Mouse (Mus musculus) layer of hippocampus, postnatal 10 days (tissue): ENCODE results near the gene Tox2. TPM values are rescaled to one million over a fixed set of nuclear protein-coding genes. Genes with fewer than 3 reads are reported as not detected.
A peak's percentile ranks its signal among the peaks of the same experiment; 100 is the strongest.

ENCODE experiments used
- DNase-seq, 2 experiments: peaks; one replicate each; pipeline ENCODE4 v3.0.0; 2021; ENCODE audit warnings: low spot score in 2 of 2
- total RNA-seq, 2 experiments: library from RNA; stranded (reverse); gene quantifications; 2 replicates each; pipeline ENCODE4 v1.2.3; 2021

Gene Tox2
- total RNA-seq, 2 experiments from 2014 or later: 24.3 to 24.4 TPM

- DNase-seq: no peak
These were observed 50.5 kb downstream of the Tox2 start for GRCm38 (mm10) chr2:163253248-163254099.

GRCm38 (mm10) chr2:163254228-163254627 is 51.3 kb downstream of the Tox2 start:
- no peak for DNase-seq

- no peak for DNase-seq
These were observed 53.8 kb downstream of the Tox2 start for GRCm38 (mm10) chr2:163256765-163257164.

- DNase-seq: no peak
These were observed 58.6 kb downstream of the Tox2 start for GRCm38 (mm10) chr2:163261362-163262054.

- DNase-seq: no peak
These were observed 59.1 kb downstream of the Tox2 start for GRCm38 (mm10) chr2:163262055-163262420.

- no peak for DNase-seq
These were observed 64.2 kb downstream of the Tox2 start for GRCm38 (mm10) chr2:163267097-163267496.

GRCm38 (mm10) chr2:163271581-163272492 is 68.9 kb downstream of the Tox2 start:
- no peak for DNase-seq

- DNase-seq: no peak
These were observed 70.9 kb downstream of the Tox2 start for GRCm38 (mm10) chr2:163273815-163274214.

- DNase-seq: no peak
These were observed 73.1 kb downstream of the Tox2 start for GRCm38 (mm10) chr2:163275986-163276385.

GRCm38 (mm10) chr2:163277979-163278378 is 75.1 kb downstream of the Tox2 start:
- no peak for DNase-seq

- DNase-seq: no peak
These were observed 77.9 kb downstream of the Tox2 start for GRCm38 (mm10) chr2:163280636-163281322.

- no peak for DNase-seq
These were observed 81.9 kb downstream of the Tox2 start for GRCm38 (mm10) chr2:163284856-163285255.

- no peak for DNase-seq
These were observed 82.4 kb downstream of the Tox2 start for GRCm38 (mm10) chr2:163285335-163285734.

GRCm38 (mm10) chr2:163285762-163286161 is 82.8 kb downstream of the Tox2 start:
- DNase-seq: no peak

- DNase-seq: peak in 1 of 2 experiments; percentile 27
These were observed 86.0 kb downstream of the Tox2 start for GRCm38 (mm10) chr2:163288881-163289379.

GRCm38 (mm10) chr2:163296999-163297630 is 94.2 kb downstream of the Tox2 start:
- DNase-seq: no peak

GRCm38 (mm10) chr2:163300069-163301060 is 97.4 kb downstream of the Tox2 start:
- DNase-seq: peak; percentile 25 to 51

- peak in 1 of 2 experiments; percentile 25 for DNase-seq
These were observed 98.7 kb downstream of the Tox2 start for GRCm38 (mm10) chr2:163301641-163302040.

- DNase-seq: no peak
These were observed 100.1 kb downstream of the Tox2 start for GRCm38 (mm10) chr2:163303037-163303436.
